Mouse (Mus musculus): ENCODE measurements around the gene Zap70.

Gene Zap70

GRCm38 (mm10) chr1:36761568-36761967 is at the start of gene Zap70:
Zap70 (plus strand) TSS chr1:36761798.
- no peak for DNase-seq (ENCODE audit: low spot score)

DNA sequence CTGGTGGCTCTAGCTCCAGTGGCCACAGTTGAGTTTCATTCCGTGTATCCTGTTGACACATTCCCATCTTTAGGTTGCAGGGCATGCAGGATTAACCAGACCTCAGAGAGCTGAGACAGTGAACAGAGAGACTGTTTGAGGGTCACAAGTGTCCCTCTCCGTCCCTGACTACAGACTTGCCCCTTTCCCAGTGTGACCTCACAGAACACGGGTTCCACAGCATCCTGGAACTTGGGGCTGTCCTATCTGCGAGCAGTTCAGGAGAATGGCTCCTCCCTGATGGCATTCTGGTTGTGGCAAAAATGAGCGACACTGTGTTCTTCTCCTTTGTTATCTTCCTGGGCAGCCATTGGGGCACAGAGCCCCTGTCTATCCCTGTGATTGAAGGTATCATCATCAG is 47.3 kb upstream of the Zap70 start, which contains the start of gene Actr1b:
Gene Actr1b (minus strand): TSS at position 112 of the 400 bp plus-strand sequence.
- no peak for DNase-seq (ENCODE audit: low spot score)

DNA sequence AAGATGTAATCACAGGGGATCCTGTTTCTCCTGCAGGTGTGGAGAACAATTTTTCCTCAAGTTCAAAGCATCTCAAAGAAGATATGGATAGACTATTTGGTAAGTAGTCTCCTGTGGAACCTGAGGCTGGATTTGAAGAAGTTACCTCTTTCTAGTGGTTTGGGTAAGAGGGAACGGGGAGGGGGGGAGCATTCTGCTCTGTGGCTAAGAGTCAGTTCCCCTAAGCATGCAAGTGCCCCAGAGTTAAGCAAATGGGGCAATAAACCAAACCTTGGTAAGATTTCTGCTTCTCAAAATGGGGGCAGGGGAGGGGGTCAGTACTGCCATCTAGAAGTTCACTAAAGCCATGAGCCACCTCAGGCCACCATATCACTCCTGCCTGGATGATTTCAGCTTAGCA is 42.8 kb upstream of the Zap70 start:
- DNase-seq (ENCODE audit: low spot score), result no peak

- no peak for DNase-seq (ENCODE audit: low spot score)
Observed at GRCm38 (mm10) chr1:36723146-36724056, 38.2 kb upstream of the Zap70 start.

- no peak for DNase-seq (ENCODE audit: low spot score)
Observed at GRCm38 (mm10) chr1:36724057-36724431, 37.6 kb upstream of the Zap70 start.

DNA sequence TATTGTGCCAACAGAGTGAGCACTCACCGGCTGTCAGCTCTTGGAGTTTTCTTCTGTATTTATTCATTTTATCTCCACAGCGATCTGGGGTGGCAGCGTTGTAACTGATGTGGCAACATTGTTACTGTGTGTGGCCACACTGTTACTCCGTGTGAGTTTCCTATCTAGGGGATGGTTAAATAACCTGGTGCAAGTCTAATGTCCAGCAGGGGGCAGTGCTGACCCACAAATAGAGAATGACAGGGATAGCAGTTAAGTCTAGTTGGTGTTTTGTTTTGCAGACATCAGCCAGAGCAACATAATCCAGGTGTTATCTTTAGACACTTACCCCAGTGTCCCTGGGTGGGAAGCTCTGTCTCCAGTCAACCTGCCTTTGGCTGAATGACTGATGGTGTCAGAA is 24.3 kb upstream of the Zap70 start:
- peak; percentile 36 for DNase-seq (ENCODE audit: low spot score)

DNA sequence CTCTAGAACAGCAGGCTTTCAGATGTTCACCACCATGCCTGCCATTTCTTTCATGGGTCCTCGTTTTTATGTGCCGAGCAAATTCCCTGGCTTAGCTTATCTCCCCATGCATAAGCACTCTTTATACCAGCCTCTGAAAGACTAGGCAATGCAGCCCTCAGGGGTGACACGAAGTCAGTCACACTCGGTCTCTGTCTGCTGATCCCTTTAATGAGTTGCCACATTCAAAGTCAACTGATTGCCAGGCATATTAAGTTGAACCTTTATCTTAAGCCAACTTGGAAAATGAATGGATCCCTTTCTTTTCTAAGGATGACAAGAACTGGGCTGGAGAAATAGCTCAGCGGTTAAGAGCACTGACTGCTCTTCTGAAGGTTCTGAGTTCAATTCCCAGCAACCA is 22.4 kb upstream of the Zap70 start:
- DNase-seq (ENCODE audit: low spot score), result no peak

- DNase-seq (ENCODE audit: low spot score), result no peak
Observed at GRCm38 (mm10) chr1:36743046-36743445, 18.6 kb upstream of the Zap70 start.

GRCm38 (mm10) chr1:36744268-36744944 is 17.2 kb upstream of the Zap70 start:
- peak; percentile 35 for DNase-seq (ENCODE audit: low spot score)

DNA sequence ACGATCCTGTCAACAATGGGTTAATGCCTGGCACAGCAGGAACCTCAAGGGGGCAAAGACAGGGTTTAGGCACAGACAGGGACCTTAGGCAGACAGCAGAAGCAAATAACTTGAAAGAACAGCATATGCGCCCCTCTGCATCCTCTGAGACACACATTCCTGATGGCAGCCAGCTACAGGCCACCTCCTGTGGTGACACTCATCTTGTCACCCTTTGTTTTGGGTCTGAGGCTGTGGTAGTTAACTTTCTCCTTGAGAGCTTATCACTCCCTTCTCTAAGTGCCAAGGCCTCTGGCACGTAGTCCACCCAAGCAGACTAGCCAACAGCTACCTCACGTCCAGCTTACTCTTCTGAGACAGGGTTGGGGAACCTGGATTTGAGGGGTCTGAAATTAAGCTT is 15.9 kb upstream of the Zap70 start:
- DNase-seq (ENCODE audit: low spot score), result no peak

DNA sequence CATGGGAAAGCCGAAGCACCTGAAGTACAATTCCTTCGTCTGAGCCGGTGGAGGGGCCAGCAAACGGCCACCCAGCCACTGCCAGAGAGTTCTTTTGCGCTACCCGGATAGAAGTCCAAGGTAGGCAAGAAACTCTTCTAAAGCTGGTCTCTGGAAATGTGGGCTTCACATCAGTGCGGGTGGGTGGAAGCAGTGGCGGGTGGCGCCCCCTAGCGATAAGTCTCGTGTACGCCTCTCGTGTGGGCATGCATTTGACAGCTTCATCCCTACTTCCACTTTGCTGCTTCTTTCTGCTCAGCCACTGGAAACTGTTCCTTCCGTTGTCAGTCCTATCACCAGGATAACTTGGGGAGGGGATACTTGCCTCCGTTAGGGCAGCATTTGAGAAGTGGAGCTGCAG is 15.1 kb upstream of the Zap70 start:
- no peak for DNase-seq (ENCODE audit: low spot score)

DNA sequence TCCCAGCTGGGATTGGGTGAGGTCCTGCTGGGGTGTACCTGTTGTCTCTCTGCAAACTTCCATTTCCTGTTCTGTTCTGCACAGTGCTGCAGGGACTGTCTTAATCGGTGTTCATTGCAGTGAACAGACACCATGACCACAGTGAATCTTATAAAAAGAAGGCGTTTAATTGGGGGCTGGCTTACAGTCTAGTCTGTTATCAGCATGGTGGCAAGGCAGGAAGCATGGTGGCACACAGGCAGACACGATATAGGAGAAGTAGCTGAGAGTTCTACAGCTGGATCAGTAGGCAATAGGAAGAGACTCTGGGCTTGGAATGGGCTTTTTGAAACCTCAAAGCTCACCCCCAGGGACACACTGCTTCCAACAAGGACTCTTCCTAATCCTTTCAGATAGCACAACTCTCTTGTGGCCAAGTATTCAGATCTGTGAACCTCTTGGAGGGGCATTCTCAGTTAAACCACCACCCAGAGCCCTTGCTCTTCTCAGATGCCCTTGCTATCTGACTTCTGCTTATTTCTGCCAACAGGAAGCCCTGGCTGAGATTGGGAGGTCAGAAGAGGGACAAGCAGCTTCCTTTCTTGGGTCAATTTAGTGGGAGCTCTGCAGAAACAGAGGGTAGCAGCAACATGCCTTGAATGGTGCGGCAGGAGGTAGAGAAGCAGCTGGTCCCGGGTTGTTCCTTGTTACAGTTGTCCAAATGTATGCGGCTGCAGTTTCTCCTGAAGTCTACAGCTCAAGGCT is 7.5 kb upstream of the Zap70 start:
- no peak for DNase-seq (ENCODE audit: low spot score)

- no peak for DNase-seq (ENCODE audit: low spot score)
Observed at GRCm38 (mm10) chr1:36758553-36758952, 3.0 kb upstream of the Zap70 start.

DNA sequence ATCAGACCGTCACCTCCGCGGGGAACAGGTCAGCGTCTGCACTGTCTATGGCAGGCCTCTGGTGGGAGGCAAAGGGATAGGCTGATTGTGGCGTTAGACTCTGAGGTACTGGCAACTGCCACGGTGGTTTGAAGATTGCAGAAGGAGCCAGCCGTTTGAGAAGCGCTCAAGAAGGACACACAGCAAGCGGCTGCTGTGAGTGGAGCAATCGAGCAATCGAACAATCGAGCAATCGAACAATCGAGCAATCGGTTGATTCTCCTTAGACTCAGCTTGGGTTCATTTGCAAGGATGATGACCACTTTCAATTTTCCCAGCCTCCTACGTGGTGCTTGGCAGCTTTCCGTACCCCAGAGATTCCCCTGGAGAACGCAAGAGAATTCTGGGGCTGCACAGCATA is 2.5 kb upstream of the Zap70 start:
- DNase-seq (ENCODE audit: low spot score), result no peak

DNA sequence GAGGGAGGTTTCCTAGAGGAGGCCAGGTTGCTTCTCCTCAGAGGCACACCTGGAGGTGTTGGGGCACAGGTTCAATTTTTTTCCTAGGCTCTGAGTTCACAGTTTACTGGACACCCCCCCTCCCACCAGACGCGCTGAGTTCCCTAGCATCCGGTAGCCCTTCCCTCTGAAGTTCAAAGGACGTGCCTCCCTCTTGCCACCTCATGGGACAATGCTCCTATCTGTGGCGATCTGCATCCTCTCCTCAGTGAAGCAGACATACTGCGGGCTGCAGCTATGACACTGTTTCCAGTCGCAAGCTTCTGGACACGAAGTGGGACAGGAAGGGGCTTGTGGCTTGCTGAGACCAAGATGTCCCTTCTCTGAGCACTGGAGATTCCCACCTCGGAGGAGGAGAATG is 1.2 kb upstream of the Zap70 start:
- no peak for DNase-seq (ENCODE audit: low spot score)

DNA sequence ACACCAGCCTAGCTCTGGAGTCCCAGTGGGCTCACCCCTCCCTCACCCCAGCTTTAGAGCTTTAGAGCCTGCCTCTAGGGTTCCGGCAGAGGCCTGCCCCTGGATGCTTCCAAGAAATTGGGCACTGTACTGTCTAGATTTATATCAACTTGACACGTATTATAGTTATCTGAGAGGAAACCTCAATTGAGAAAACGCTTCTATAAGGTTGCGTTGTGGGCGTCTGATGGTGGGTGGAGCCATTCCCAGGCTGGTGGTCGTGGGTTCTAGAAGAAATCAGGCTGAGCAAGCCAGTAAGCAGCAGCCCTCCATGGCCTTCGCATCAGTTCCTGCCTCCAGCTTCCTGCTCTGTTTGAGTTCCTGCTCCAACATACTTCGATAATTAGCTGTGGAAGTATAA is 537 bp upstream of the Zap70 start:
- DNase-seq (ENCODE audit: low spot score), result no peak

DNA sequence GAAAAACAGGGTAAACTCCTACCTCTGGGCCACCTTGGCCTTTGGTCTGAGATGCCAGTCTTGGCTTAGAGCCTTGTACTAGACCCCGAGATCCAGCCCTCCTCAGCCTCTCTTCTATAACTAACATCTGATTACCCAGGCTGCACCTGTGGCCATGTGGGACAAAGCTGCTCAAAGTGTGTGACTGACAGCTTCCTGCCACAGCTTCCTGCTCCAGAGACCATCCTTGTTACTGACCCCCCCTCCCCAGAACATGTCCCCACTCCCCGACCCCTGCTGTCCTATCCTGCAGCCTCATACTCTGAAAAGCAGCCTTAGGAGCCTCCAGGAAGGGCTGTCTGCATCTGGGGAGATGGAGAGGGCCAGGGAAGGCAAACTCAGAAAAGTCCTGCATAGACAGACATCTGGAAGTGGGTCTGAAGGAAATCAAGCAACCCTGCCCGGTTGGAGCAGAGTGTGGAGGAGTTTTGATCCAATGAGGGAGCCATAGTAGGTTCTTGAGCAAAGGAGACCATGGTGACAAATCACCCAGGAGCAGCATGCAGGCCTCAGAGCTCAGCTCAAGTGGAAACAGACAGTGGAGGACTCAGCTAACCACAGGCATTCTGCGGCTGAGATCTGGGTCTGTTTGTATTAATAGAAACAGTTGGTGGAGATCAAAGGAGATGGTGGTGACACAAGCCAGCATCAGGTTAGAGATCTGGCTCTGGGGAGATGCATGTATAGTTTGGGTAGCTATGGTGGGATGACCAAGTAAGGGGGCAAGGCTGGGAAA is 5.0 kb downstream of the Zap70 start:
- no peak for DNase-seq (ENCODE audit: low spot score)

DNA sequence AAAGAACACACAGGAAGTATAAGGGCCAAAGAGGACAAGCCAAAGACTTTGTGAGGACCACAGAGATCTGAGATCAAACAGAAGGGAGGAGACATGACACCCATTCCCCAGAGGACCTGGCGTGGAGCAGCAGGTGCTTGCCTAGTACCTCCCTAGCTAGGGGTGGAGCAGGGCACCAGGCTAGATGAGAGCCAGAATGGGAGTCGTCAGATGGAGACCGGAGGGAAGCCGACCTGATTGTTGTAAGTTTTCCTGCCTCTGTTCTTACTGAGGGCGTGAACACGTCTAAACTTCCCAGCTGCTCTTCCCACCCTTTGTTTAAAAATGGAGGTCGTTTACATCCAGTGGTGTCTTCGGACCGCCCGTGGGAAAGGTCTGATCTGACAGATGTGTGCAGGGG is 5.7 kb downstream of the Zap70 start:
- DNase-seq (ENCODE audit: low spot score), result no peak

DNA sequence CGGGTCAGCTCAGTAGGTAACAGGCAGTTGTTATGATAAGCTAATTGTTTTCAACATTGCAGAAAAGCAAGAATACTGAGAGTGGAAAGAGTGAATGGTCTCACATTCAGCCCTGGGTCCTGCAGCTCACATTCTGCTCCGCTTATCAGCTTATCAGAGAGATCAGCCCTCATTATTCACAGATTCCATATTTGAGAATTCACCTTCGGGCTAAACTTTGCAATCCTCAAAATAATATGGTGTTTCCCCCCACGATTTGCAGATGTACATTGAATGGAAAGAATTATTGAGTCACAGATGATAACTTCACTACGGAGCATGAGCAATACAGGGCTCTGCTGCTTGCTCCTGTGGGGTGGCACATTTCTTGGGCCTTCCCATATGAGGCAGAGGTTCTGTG is 7.2 kb downstream of the Zap70 start:
- DNase-seq (ENCODE audit: low spot score), result no peak

- DNase-seq (ENCODE audit: low spot score), result no peak
Observed at GRCm38 (mm10) chr1:36769951-36770350, 8.4 kb downstream of the Zap70 start.

- DNase-seq (ENCODE audit: low spot score), result no peak
Observed at GRCm38 (mm10) chr1:36770998-36771397, 9.4 kb downstream of the Zap70 start.
